Mouse (Mus musculus) midbrain, embryonic 15.5 days (tissue): ENCODE results near the gene Aldoart2. TPM values are rescaled to one million over a fixed set of nuclear protein-coding genes. Genes with fewer than 3 reads are reported as not detected.

Source experiments
- ATAC-seq: fragments of 200-750 bp; cut with Nextera tagmentation; replicated peaks from 2 replicates; pipeline ENCODE4 v1.8.0; 2017; ENCODE audit warnings: moderate TSS enrichment
- H3K27ac ChIP-seq: fragments of 300-500 bp; sonication (generic); 2 replicates; pipeline ENCODE4 v1.5.1; 2015; ENCODE audit warnings: mild to moderate bottlenecking, inconsistent platforms
- H3K27me3 ChIP-seq: fragments of 300-500 bp; sonication (generic); replicated peaks from 2 replicates; pipeline ENCODE4 v1.6.1; 2015; ENCODE audit warnings: inconsistent platforms
- H3K36me3 ChIP-seq: fragments of 300-500 bp; sonication (generic); replicated peaks from 2 replicates; pipeline ENCODE4 v1.6.1; 2015; ENCODE audit warnings: inconsistent platforms
- H3K4me1 ChIP-seq: fragments of 300-500 bp; sonication (generic); 2 replicates; pipeline ENCODE4 v1.6.1; 2015; ENCODE audit warnings: inconsistent platforms
- H3K4me2 ChIP-seq: fragments of 300-500 bp; sonication (generic); 2 replicates; pipeline ENCODE4 v1.6.1; 2015; ENCODE audit warnings: inconsistent platforms, mild to moderate bottlenecking, moderate library complexity
- H3K4me3 ChIP-seq: fragments of 300-500 bp; sonication (generic); 2 replicates; pipeline ENCODE4 v1.5.1; 2015; ENCODE audit warnings: mild to moderate bottlenecking, inconsistent platforms
- H3K9ac ChIP-seq: fragments of 300-500 bp; sonication (generic); 2 replicates; pipeline ENCODE4 v1.6.1; 2015; ENCODE audit warnings: mild to moderate bottlenecking, inconsistent platforms
- H3K9me3 ChIP-seq: fragments of 300-500 bp; sonication (generic); 2 replicates; pipeline ENCODE4 v1.6.1; 2016; ENCODE audit warnings: inconsistent platforms
- WGBS: fragments of 180-500 bp; shearing (Covaris S2); methylation state at CpG from one replicate; pipeline ENCODE4 v1.1.7; 2015; ENCODE audit warnings: mixed read lengths; 5-methylcytosine and 5-hydroxymethylcytosine counted together
- polyA plus RNA-seq: library from polyadenylated mRNA; unstranded; fragments of >200 nt; fragmentation: Nextera tagmentation; extraction: Ambion mirVana; gene quantifications from 2 replicates; pipeline ENCODE4 v1.2.1, GENCODE M21; 2015

Aldoart2 gene
- polyA plus RNA-seq, 1 experiment from 2014 or later: not detected

- Histone ChIP-seq H3K4me3 (peak within 1 kb of the TSS; percentile 46), H3K36me3 (no peaks in the 10 kb centered on the region), H3K9me3 (no peaks in the 10 kb centered on the region), H3K4me1 (peaks cover 27% of the 10 kb centered on the region), H3K4me2 (peak within 1 kb of the TSS; percentile 96), H3K9ac (peak within 1 kb of the TSS; percentile 39), H3K27me3 (peaks cover 53% of the 10 kb centered on the region), H3K27ac (no peak within 1 kb of the TSS)
- peak; percentile 84 for ATAC-seq
- WGBS: under 1% methylated on average over 65 of the region's 77 CpGs
Measured at GRCm38 (mm10) chr12:55598887-55599561, 34.0 kb downstream of the Aldoart2 start, which contains the start of gene Insm2. TSS of gene Insm2 (plus strand) at chr12:55599427.

- Histone ChIP-seq H3K27me3 (peaks cover 53% of the 10 kb centered on the region), H3K4me1 (peaks cover 27% of the 10 kb centered on the region), H3K4me2 (peak overlapping the region; percentile 96), H3K9ac (peak overlapping the region; percentile 39), H3K27ac (no peak overlapping the region), H3K36me3 (no peaks in the 10 kb centered on the region), H3K4me3 (peak overlapping the region; percentile 46), H3K9me3 (no peaks in the 10 kb centered on the region)
- ATAC-seq: peak; percentile 61
- under 1% methylated on average over 108 of the region's 109 CpGs for WGBS
Measured at GRCm38 (mm10) chr12:55599639-55600502, 34.8 kb downstream of the Aldoart2 start.

GRCm38 (mm10) chr12:55600503-55600994, 35.5 kb downstream of the Aldoart2 start:
- WGBS: 6% methylated on average over 42 of the region's 42 CpGs
- no peak for ATAC-seq
- peak overlapping the region; percentile 46 for H3K4me3 ChIP-seq
- H3K4me2 ChIP-seq: peak overlapping the region; percentile 96
- no peaks in the 10 kb centered on the region for H3K36me3 ChIP-seq
- H3K27ac ChIP-seq: no peak overlapping the region
- no peaks in the 10 kb centered on the region for H3K9me3 ChIP-seq
- peaks cover 27% of the 10 kb centered on the region for H3K4me1 ChIP-seq
- no peak overlapping the region for H3K9ac ChIP-seq
- H3K27me3 ChIP-seq: peaks cover 53% of the 10 kb centered on the region

- Histone ChIP-seq H3K27me3 (peaks cover 25% of the 10 kb centered on the region), H3K9me3 (no peaks in the 10 kb centered on the region), H3K4me1 (peaks cover 16% of the 10 kb centered on the region), H3K4me3 (no peak overlapping the region), H3K36me3 (no peaks in the 10 kb centered on the region), H3K4me2 (no peak overlapping the region), H3K9ac (no peak overlapping the region), H3K27ac (no peak overlapping the region)
- ATAC-seq: no peak
- 79% methylated on average over 3 of the region's 3 CpGs for WGBS
Measured at GRCm38 (mm10) chr12:55604411-55604810, 39.4 kb downstream of the Aldoart2 start.

GRCm38 (mm10) chr12:55607902-55608301, 42.9 kb downstream of the Aldoart2 start:
- no peaks in the 10 kb centered on the region for H3K36me3 ChIP-seq
- no peak for ATAC-seq

GRCm38 (mm10) chr12:55610812-55611211, 45.8 kb downstream of the Aldoart2 start:
- Histone ChIP-seq H3K27ac (no peak overlapping the region), H3K36me3 (no peaks in the 10 kb centered on the region), H3K4me2 (no peak overlapping the region), H3K9ac (no peak overlapping the region), H3K9me3 (no peaks in the 10 kb centered on the region), H3K4me3 (no peak overlapping the region), H3K4me1 (0 out of 2 replicates have a peak, but pooled peaks cover 3% of the 10 kb centered on the region), H3K27me3 (no peaks in the 10 kb centered on the region)
- ATAC-seq: no peak
- 86% methylated on average over 2 of the region's 2 CpGs for WGBS

More at GRCm38 (mm10) chr12:55607902-55608301, 42.9 kb downstream of the Aldoart2 start:
- Histone ChIP-seq H3K4me3 (no peak overlapping the region), H3K4me2 (no peak overlapping the region), H3K9ac (no peak overlapping the region), H3K9me3 (no peaks in the 10 kb centered on the region), H3K27ac (no peak overlapping the region), H3K4me1 (0 out of 2 replicates have a peak, but pooled peaks cover 3% of the 10 kb centered on the region), H3K27me3 (no peaks in the 10 kb centered on the region)
- WGBS: 30% methylated on average over 4 of the region's 4 CpGs

Other genes starting within 250 kb of the Aldoart2 start
- 382 and 383 TPM in 2 replicates for gene Psma6, start 181.0 kb upstream of the Aldoart2 start, polyA plus RNA-seq
- gene Nfkbia, start 72.6 kb upstream of the Aldoart2 start, polyA plus RNA-seq: 60.0 and 63.8 TPM in 2 replicates
- 1.1 and 1.2 TPM in 2 replicates for gene Insm2, start 34.2 kb downstream of the Aldoart2 start, polyA plus RNA-seq